Mouse (Mus musculus): ENCODE results near the gene Eda2r.
A peak's percentile ranks its signal among the peaks of the same experiment; 100 is the strongest.

The Eda2r gene

GRCm38 (mm10) chrX:97377065-97377421 lies at the start of gene Eda2r:
Eda2r (minus strand) TSS chrX:97377216.
- peak; percentile 79 for DNase-seq

- no peak for DNase-seq
Measured at GRCm38 (mm10) chrX:97397872-97398271, 20.9 kb upstream of the Eda2r start.

GRCm38 (mm10) chrX:97378076-97378475 lies 1.1 kb upstream of the Eda2r start:
- DNase-seq, result no peak

- peak; percentile 30 for DNase-seq
Measured at GRCm38 (mm10) chrX:97376321-97377064, 523 bp downstream of the Eda2r start.

GRCm38 (mm10) chrX:97372826-97373225 lies 4.2 kb downstream of the Eda2r start:
- DNase-seq, result no peak

- DNase-seq, result peak; percentile 5
Measured at GRCm38 (mm10) chrX:97369206-97369605, 7.8 kb downstream of the Eda2r start.

GRCm38 (mm10) chrX:97368741-97369140 lies 8.3 kb downstream of the Eda2r start:
- no peak for DNase-seq

- DNase-seq, result peak; percentile 4
Measured at GRCm38 (mm10) chrX:97360919-97361318, 16.1 kb downstream of the Eda2r start.

- no peak for DNase-seq
Measured at GRCm38 (mm10) chrX:97327891-97328290, 49.1 kb downstream of the Eda2r start.

Data from embryo, embryonic 11 days (tissue).